ENCODE assay signal across 7 mouse cellular contexts in genomic region chr6:143151081-143151995, GRCm38 (mm10). TPM values are rescaled to one million over a fixed set of nuclear protein-coding genes. Genes with fewer than 3 reads are reported as not detected.
DNase-seq lines count a peak whose midpoint lies in the region; ATAC-seq and TF ChIP-seq lines count a peak whose summit lies in the region.
"Not testable (repeated sequence)": the region's sequence is repeated elsewhere in the genome, so short reads cannot be mapped to it uniquely, and the experiment has no call there.

No protein-coding gene starts in this region.

- not testable (repeated sequence) for TF ChIP-seq POLR2A in embryonic fibroblast, embryonic 13.5 days (IDR thresholded peaks at IDR 0.05; ENCODE audit: low read depth, low read length); kidney, adult 2 months (IDR thresholded peaks at IDR 0.05; ENCODE audit: low read depth, low read length)

- peak; percentile 38 for ATAC-seq in megakaryocyte progenitor cell, adult 5-6 weeks (replicated peaks; ENCODE audit: poor library complexity)

- not testable (repeated sequence) for DNase-seq in ES-E14 (ENCODE audit: low read depth, low spot score); kidney, adult 2 months
- peak; percentile 49 to 56 for DNase-seq in kidney, postnatal 25 days
- peak; percentile 70 to 74 for DNase-seq in spleen, postnatal 36 days (ENCODE audit: low spot score in 2 of 2)
- DNase-seq in thymus, postnatal 25 days: peak; percentile 66

- not testable (repeated sequence) for H3K36me3 ChIP-seq in ES-E14 (ENCODE audit: control insufficient read depth, insufficient read depth, low read length, poor library complexity, severe bottlenecking); kidney, adult 2 months (ENCODE audit: control insufficient read depth, insufficient read depth, low read length)

- 65% methylated on average over 10 of the region's 10 CpGs for WGBS in kidney, adult 2 months

- peak overlapping the region; percentile 51 for H3K27ac ChIP-seq in ES-E14 (ENCODE audit: insufficient read depth, low read depth, low read length, poor library complexity, severe bottlenecking)
- H3K27ac ChIP-seq in embryonic fibroblast, embryonic 13.5 days (ENCODE audit: insufficient read depth, low read length): 0 out of 2 replicates have a peak overlapping the region, but pooled peaks have one; percentile 15
- H3K27ac ChIP-seq in kidney, adult 2 months (ENCODE audit: insufficient read depth, low read depth, low read length): peak overlapping the region; percentile 34; the same call in 1 of the 2 replicates

- peaks cover 28% of the 10 kb centered on the region in 2 experiments for H3K4me1 ChIP-seq in ES-E14 (ENCODE audit: control insufficient read depth in 2 of 2, insufficient read depth in 2 of 2, low read length in 2 of 2, poor library complexity in 1 of 2)
- H3K4me1 ChIP-seq in embryonic fibroblast, embryonic 13.5 days (ENCODE audit: control insufficient read depth, insufficient read depth, low read length): not testable (repeated sequence)
- H3K4me1 ChIP-seq in kidney, adult 2 months (ENCODE audit: control insufficient read depth, insufficient read depth, low read length): peaks cover 37% of the 10 kb centered on the region

- in situ Hi-C loops in ES-E14 (cut with MboI; ENCODE audit: low sequenced_read_pairs in 2 of 2, unreplicated experiment in 2 of 2): not testable (repeated sequence)

- not testable (repeated sequence) for H3K4me3 ChIP-seq in ES-E14 (ENCODE audit: insufficient read depth in 1 of 2, low read depth in 1 of 2, low read length in 2 of 2, poor library complexity in 1 of 2, severe bottlenecking in 1 of 2); embryonic fibroblast, embryonic 13.5 days (ENCODE audit: insufficient read depth, low read length); kidney, adult 2 months (ENCODE audit: insufficient read depth, low read depth, low read length)

- H3K9ac ChIP-seq in ES-E14 (ENCODE audit: insufficient read depth, low read depth, low read length, poor library complexity, severe bottlenecking): peak overlapping the region; percentile 28; the same call in 1 of the 2 replicates

- TF ChIP-seq CTCF in embryonic fibroblast, embryonic 13.5 days (IDR thresholded peaks at IDR 0.05; ENCODE audit: borderline replicate concordance, insufficient read depth, low read length); kidney, adult 2 months (conservative IDR thresholded peaks at IDR 0.05; ENCODE audit: insufficient read depth, insufficient read length, low read depth, low read length): not testable (repeated sequence)

- H3K27me3 ChIP-seq in kidney, adult 2 months (replicated peaks; ENCODE audit: control insufficient read depth, insufficient read depth, low read length): not testable (repeated sequence)

- not testable (repeated sequence) for H3K9me3 ChIP-seq in ES-E14 (ENCODE audit: control insufficient read depth, insufficient read depth, low read depth, low read length)

TF ChIP-seq in ES-E14, 5 proteins besides CTCF, POLR2A, EP300 and RAD21:
- TF ChIP-seq ZNF384 (IDR thresholded peaks at IDR 0.05; ENCODE audit: low read depth, low read length): peak; percentile 93

RNA-seq across cellular contexts. Expression of gene Etnk1, which starts 15.7 kb away (rescaled TPM):
- total RNA-seq in ES-E14 (2012; rRNA removed): 75.7 and 82.5 TPM in 2 replicates
- 46.1 and 48.6 TPM in 2 replicates for polyA plus RNA-seq in embryonic fibroblast, embryonic 13.5 days (2011; ENCODE audit: insufficient read length, low read depth, missing spikeins)
- polyA plus RNA-seq in kidney, adult 2 months (2012; rRNA removed): 71.5 and 71.6 TPM in 2 replicates
- total RNA-seq in megakaryocyte progenitor cell, adult 5-6 weeks (2015): 46.9 and 55.3 TPM in 2 replicates
- 50.9 and 65.1 TPM in 2 replicates for total RNA-seq in megakaryocyte progenitor cell, adult 5-6 weeks (2017)

RNA-seq across cellular contexts. Expression of gene C2cd5, which starts 51.4 kb away (rescaled TPM):
- 26.5 and 36.7 TPM in 2 replicates for total RNA-seq in ES-E14 (2012; rRNA removed)
- polyA plus RNA-seq in embryonic fibroblast, embryonic 13.5 days (2011; ENCODE audit: insufficient read length, low read depth, missing spikeins): 9.0 and 13.1 TPM in 2 replicates
- 13.0 and 14.1 TPM in 2 replicates for polyA plus RNA-seq in kidney, adult 2 months (2012; rRNA removed)
- 60.7 and 65.3 TPM in 2 replicates for total RNA-seq in megakaryocyte progenitor cell, adult 5-6 weeks (2015)
- 38.1 and 56.2 TPM in 2 replicates for total RNA-seq in megakaryocyte progenitor cell, adult 5-6 weeks (2017)
